Mouse (Mus musculus): ENCODE results near the gene Csrp3.

- TF ChIP-seq NRF1 (IDR thresholded peaks at IDR 0.05; ENCODE audit: insufficient read depth, low read depth, low read length, poor library complexity, severe bottlenecking) (no peak), EP300 (IDR thresholded peaks at IDR 0.05; ENCODE audit: low read depth in 1 of 2, low read length in 2 of 2) (no peak), JUND (IDR thresholded peaks at IDR 0.05; ENCODE audit: low read depth, low read length) (no peak), POLR2A (IDR thresholded peaks at IDR 0.05; ENCODE audit: control insufficient read depth in 1 of 2, insufficient read depth in 1 of 2, low read depth in 1 of 2, low read length in 2 of 2, poor library complexity in 1 of 2) (no peak), MAX (IDR thresholded peaks at IDR 0.05; ENCODE audit: low read length) (no peak), TAL1 (IDR thresholded peaks at IDR 0.05; ENCODE audit: low read length) (no peak), SMC3 (IDR thresholded peaks at IDR 0.05; ENCODE audit: low read depth, low read length) (no peak), MXI1 (IDR thresholded peaks at IDR 0.05; ENCODE audit: low read depth, low read length) (no peak), CTCF (IDR thresholded peaks at IDR 0.05 in 2 of 3, conservative IDR thresholded peaks at IDR 0.05 in 1 of 3; ENCODE audit: control insufficient read depth in 1 of 3, insufficient read depth in 1 of 3, low read depth in 2 of 3, low read length in 3 of 3, poor library complexity in 1 of 3, severe bottlenecking in 1 of 3) (no peak)
Observed at GRCm38 (mm10) chr7:48840545-48840944, 7.3 kb downstream of the Csrp3 start.
